Mouse (Mus musculus) forebrain, embryonic 11.5 days (tissue): Measurements from ENCODE around the gene Zfp384. TPM values are rescaled to one million over a fixed set of nuclear protein-coding genes. Genes with fewer than 3 reads are reported as not detected.
A peak's percentile ranks its signal among the peaks of the same experiment; 100 is the strongest.
"Not testable (repeated sequence)": the region's sequence is repeated elsewhere in the genome, so short reads cannot be mapped to it uniquely, and the experiment has no call there.

ENCODE experiments used
- ATAC-seq: fragments of 200-750 bp; cut with Nextera tagmentation; replicated peaks from 2 replicates; pipeline ENCODE4 v1.8.0; 2017; ENCODE audit warnings: moderate TSS enrichment; ENCODE audit not compliant: low FRiP score
- DNase-seq: peaks from one replicate; pipeline ENCODE4 v3.0.0-alpha.2; 2017; ENCODE audit warnings: low spot score
- H3K27ac ChIP-seq: fragments of 300-500 bp; sonication (generic); 2 replicates; pipeline ENCODE4 v1.5.1; 2014; ENCODE audit warnings: low read depth, low read length
- H3K27me3 ChIP-seq: fragments of 300-500 bp; sonication (generic); 2 replicates; pipeline ENCODE4 v1.6.1; 2014; ENCODE audit warnings: mild to moderate bottlenecking, low read length, mixed read lengths; ENCODE audit not compliant: control insufficient read depth, insufficient read depth
- H3K36me3 ChIP-seq: fragments of 300-500 bp; sonication (generic); 2 replicates; pipeline ENCODE4 v1.6.1; 2014; ENCODE audit warnings: mild to moderate bottlenecking, low read length, moderate library complexity, mixed read lengths; ENCODE audit not compliant: control insufficient read depth, insufficient read depth
- H3K4me1 ChIP-seq: fragments of 300-500 bp; sonication (generic); replicated peaks from 2 replicates; pipeline ENCODE4 v1.6.1; 2014; ENCODE audit warnings: low read length, mixed read lengths; ENCODE audit not compliant: control insufficient read depth, insufficient read depth
- H3K4me2 ChIP-seq: fragments of 300-500 bp; sonication (generic); 2 replicates; pipeline ENCODE4 v1.6.1; 2014; ENCODE audit warnings: low read depth, mild to moderate bottlenecking, low read length, moderate library complexity, mixed read lengths; ENCODE audit not compliant: severe bottlenecking
- H3K4me3 ChIP-seq: fragments of 300-500 bp; sonication (generic); 2 replicates; pipeline ENCODE4 v1.5.1; 2014; ENCODE audit warnings: low read depth, low read length
- H3K9ac ChIP-seq: fragments of 300-500 bp; sonication (generic); 2 replicates; pipeline ENCODE4 v1.6.1; 2014; ENCODE audit warnings: low read length
- H3K9me3 ChIP-seq: fragments of 300-500 bp; sonication (generic); 2 replicates; pipeline ENCODE4 v1.6.1; 2016; ENCODE audit warnings: low read length, mixed read lengths; ENCODE audit not compliant: control insufficient read depth
- WGBS: fragments of 180-500 bp; shearing (Covaris S2); extraction: QIAGEN DNeasy Blood & Tissue Kit; methylation state at CpG from one replicate; pipeline ENCODE4 v1.1.7; 2014; 5-methylcytosine and 5-hydroxymethylcytosine counted together
- polyA plus RNA-seq: library from polyadenylated mRNA; unstranded; fragments of >200 nt; fragmentation: Nextera tagmentation; extraction: Ambion mirVana; gene quantifications from 2 replicates; pipeline ENCODE4 v1.2.1, GENCODE M21; 2014

Zfp384 gene
- polyA plus RNA-seq, 1 experiment from 2014 or later: 9.0 TPM

DNA sequence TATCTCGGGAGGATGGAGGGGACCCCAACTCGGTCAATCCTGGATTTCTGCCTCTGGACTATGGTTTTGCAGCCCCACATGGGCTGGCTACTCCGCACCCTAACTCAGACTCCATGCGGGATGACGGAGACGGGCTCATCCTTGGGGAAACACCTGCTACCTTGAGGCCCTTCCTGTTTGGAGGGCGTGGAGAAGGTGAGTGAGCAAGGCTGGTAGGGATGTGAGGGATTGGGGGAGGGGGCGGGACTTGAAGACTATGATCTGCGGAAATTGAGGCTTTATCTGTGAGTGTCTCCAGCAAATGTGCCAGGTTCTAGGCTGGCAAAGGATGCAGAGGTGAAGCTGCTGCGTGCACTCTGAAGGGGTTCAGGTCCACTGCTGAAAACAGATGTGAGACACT, 9.4 kb upstream of the Zfp384 start:
- Histone ChIP-seq H3K27ac (no peak overlapping the region), H3K9me3 (no peaks in the 10 kb centered on the region), H3K4me2 (no peak overlapping the region), H3K9ac (no peak overlapping the region), H3K4me1 (peaks cover 3% of the 10 kb centered on the region; the same call in 1 of the 2 replicates), H3K27me3 (peaks cover 48% of the 10 kb centered on the region), H3K4me3 (no peak overlapping the region), H3K36me3 (no peaks in the 10 kb centered on the region)
- no peak for ATAC-seq
- 38% methylated on average over 10 of the region's 10 CpGs for WGBS
- DNase-seq: no peak

DNA sequence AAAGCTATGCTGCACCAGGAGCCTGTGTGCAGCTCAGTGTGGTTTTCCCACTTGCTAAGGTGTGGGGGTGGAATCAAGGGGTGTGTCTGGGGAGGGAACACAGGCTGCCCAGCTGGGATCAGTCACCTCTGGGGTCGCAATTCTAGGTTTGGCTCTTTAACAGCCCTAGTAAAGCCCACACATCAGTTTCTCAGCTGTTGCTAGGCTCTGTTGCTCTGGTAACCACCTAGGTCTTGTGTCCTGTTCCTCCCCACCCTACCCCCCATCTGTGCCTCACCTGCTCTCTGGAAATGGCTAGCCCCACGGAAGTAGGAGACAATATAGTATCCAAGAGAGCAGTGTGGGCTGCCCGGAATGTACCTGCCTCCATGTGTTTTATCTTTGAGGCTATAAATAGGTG, 5.2 kb upstream of the Zfp384 start:
- ATAC-seq (no peak), DNase-seq (no peak)
- Histone ChIP-seq H3K27ac (no peak overlapping the region), H3K36me3 (no peaks in the 10 kb centered on the region), H3K4me1 (no peaks in the 10 kb centered on the region; the same call in 1 of the 2 replicates), H3K4me2 (no peak overlapping the region), H3K9me3 (no peaks in the 10 kb centered on the region), H3K9ac (no peak overlapping the region), H3K4me3 (no peak overlapping the region), H3K27me3 (peaks cover 11% of the 10 kb centered on the region)
- 63% methylated on average over 3 of the region's 3 CpGs for WGBS

DNA sequence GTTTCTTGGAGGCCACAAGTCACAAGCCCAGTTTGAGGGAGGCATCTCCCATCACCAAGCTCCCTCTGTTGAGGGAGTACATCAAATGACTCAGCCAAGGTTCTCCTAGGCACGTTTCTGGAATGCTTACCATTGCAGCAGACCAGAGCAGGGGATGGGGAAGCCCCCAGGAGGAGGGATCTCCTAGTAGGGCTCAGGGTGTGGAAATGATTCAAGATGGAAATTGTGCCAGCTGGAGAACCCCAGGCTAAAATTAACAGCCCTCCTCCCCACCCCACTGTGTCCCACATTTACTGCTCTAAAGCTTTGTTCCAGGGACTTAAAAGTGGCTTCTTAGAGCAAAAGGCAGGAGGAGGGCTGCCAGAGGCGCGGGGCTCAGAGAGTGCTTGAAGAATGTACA, 3.9 kb upstream of the Zfp384 start:
- H3K36me3 ChIP-seq: no peaks in the 10 kb centered on the region
- peaks cover 2% of the 10 kb centered on the region; the same call in 1 of the 2 replicates for H3K4me1 ChIP-seq
- H3K9ac ChIP-seq: no peak overlapping the region; the same call in 1 of the 2 replicates
- H3K27me3 ChIP-seq: no peaks in the 10 kb centered on the region
- no peak overlapping the region for H3K4me2 ChIP-seq
- no peak overlapping the region for H3K4me3 ChIP-seq
- 44% methylated on average over 3 of the region's 3 CpGs for WGBS
- DNase-seq (no peak), ATAC-seq (no peak)
- no peaks in the 10 kb centered on the region for H3K9me3 ChIP-seq
- no peak overlapping the region for H3K27ac ChIP-seq

DNA sequence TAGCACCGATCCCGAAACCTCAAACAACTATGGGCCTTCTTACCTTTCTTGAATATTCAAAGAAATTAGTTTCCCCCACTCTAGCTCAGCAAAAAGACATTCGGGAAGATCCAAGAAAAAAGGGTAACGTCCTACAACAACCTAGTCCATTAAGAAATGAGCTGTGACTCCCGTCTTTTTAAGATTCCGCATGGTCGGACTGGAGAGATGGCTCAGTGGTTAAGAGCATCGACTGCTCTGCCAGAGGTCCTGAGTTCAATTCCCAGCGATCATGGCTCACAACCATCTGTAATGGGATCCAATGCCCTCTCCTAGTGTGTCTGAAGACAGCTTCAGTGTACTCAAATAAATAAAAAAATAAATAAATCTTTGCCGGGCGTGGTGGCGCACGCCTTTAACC, 885 bp upstream of the Zfp384 start:
- H3K27ac ChIP-seq: peak overlapping the region; percentile 84; the same call in 1 of the 2 replicates
- no peaks in the 10 kb centered on the region for H3K27me3 ChIP-seq
- 41% methylated on average over 13 of the region's 13 CpGs for WGBS
- H3K4me3 ChIP-seq: peak overlapping the region; percentile 92
- no peaks in the 10 kb centered on the region; the same call in 1 of the 2 replicates for H3K36me3 ChIP-seq
- peak; percentile 11; the same call in 1 of the 2 replicates for ATAC-seq
- H3K9me3 ChIP-seq: no peaks in the 10 kb centered on the region
- peak overlapping the region; percentile 80 for H3K9ac ChIP-seq
- no peak for DNase-seq
- H3K4me1 ChIP-seq: peaks cover 2% of the 10 kb centered on the region; the same call in 1 of the 2 replicates
- H3K4me2 ChIP-seq: peak overlapping the region; percentile 73

GRCm38 (mm10) chr6:125008586-125009128, 288 bp upstream of the Zfp384 start:
- ATAC-seq: peak; percentile 97
- no peaks in the 10 kb centered on the region; the same call in 1 of the 2 replicates for H3K36me3 ChIP-seq

DNA sequence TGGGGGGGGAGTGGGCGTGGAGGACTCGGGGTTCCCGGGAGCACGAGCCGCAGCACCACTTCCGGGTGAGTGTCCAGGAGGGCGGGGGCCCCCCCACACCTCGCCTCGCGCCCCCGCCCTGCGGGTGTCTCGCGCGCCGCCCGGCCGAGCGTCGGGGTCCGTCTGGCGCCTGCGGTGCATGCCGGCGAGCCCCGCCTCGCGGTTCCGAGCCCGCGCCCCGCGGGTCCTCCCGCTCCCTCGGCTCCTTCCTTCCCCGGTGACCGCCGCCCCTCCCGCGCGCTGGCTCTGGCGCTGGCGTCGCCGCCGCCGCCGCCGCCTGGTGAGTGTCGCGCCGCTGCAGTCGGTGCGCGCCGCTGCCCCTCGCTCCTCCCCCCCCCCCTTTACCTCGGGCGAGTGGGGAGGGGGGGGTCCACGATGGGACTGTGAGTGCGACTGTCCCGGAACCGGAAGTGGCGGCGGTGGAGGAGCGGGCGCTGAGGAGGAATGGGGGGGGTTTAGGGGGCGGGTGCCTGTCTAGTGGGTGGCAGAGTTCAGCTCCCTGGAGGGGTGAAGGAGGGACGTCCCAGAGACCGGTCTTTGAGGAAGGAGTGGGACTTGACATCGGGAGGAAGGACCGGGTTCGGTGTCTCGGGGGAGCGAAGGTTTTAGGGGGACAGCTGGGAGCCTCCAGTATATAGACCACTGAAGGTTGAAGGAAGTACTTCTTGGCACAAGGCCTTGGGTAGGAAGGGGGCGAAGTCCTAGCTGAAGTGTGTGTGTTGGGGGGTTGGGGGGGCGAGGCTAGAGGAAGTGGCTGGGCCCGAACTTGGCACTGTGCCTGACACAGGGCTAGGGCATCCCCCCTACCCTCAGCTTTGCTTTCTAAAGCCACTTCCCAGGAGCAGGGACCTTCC, 482 bp downstream of the Zfp384 start:
- H3K36me3 ChIP-seq: no peaks in the 10 kb centered on the region; the same call in 1 of the 2 replicates
- H3K27me3 ChIP-seq: no peaks in the 10 kb centered on the region
- WGBS: 1% methylated on average over 68 of the region's 78 CpGs

More at GRCm38 (mm10) chr6:125008586-125009128, 288 bp upstream of the Zfp384 start:
- Histone ChIP-seq H3K27me3 (no peaks in the 10 kb centered on the region), H3K9me3 (no peaks in the 10 kb centered on the region), H3K4me1 (peaks cover 2% of the 10 kb centered on the region; the same call in 1 of the 2 replicates), H3K27ac (peak overlapping the region; percentile 97), H3K9ac (peak overlapping the region; percentile 95), H3K4me3 (peak overlapping the region; percentile 92), H3K4me2 (peak overlapping the region; percentile 73)
- WGBS: 1% methylated on average over 33 of the region's 34 CpGs
- peak; percentile 97 for DNase-seq

DNA sequence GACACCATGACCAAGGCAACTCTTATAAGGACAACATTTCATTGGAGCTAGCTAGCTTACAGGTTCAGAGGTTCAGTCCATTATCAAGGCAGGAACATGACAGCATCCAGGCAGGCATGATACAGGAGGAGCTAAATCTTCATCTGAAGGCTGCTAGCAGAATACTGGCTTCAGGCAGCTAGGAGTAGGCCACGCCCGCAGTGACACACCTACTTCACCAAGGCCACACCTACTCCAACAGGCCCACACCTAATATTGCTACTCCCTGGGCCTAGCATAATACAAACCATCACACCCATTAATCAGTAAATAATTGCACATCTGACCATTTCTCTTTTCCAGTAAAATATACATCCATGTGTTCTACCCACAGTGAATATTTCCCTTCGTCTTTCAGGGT, 8.7 kb downstream of the Zfp384 start:
- Histone ChIP-seq H3K36me3 (peaks cover 3% of the 10 kb centered on the region; the same call in 1 of the 2 replicates), H3K27me3 (no peaks in the 10 kb centered on the region), H3K4me2 (no peak overlapping the region), H3K9ac (no peak overlapping the region), H3K4me1 (no peaks in the 10 kb centered on the region), H3K4me3 (no peak overlapping the region), H3K9me3 (no peaks in the 10 kb centered on the region), H3K27ac (no peak overlapping the region)
- DNase-seq (no peak), ATAC-seq (no peak)
- 94% methylated on average over 3 of the region's 3 CpGs for WGBS

More for the DNA sequence above, 482 bp downstream of the Zfp384 start:
- Histone ChIP-seq H3K27ac (peak overlapping the region; percentile 97), H3K9ac (peak overlapping the region; percentile 95), H3K4me2 (peak overlapping the region; percentile 73), H3K4me1 (peaks cover 2% of the 10 kb centered on the region; the same call in 1 of the 2 replicates), H3K9me3 (no peaks in the 10 kb centered on the region), H3K4me3 (peak overlapping the region; percentile 92)
- DNase-seq (peak; percentile 92), ATAC-seq (peak; percentile 85)

- H3K27ac ChIP-seq, H3K4me1 ChIP-seq, H3K9me3 ChIP-seq, H3K4me3 ChIP-seq, H3K27me3 ChIP-seq, H3K9ac ChIP-seq, H3K4me2 ChIP-seq: not testable (repeated sequence)
- peaks cover 14% of the 10 kb centered on the region; the same call in 1 of the 2 replicates for H3K36me3 ChIP-seq
- DNase-seq (peak; percentile 85), ATAC-seq (0 out of 2 replicates have a peak, but pooled peaks have one; percentile 46)
- WGBS: 18% methylated on average over 6 of the region's 9 CpGs
These were observed 21.6 kb downstream of the Zfp384 start for GRCm38 (mm10) chr6:125030532-125030931.
